Mouse (Mus musculus) gastrocnemius, postnatal 10 days (tissue): ENCODE data around the gene Cfap61. TPM values are rescaled to one million over a fixed set of nuclear protein-coding genes. Genes with fewer than 3 reads are reported as not detected.

Experiments used
- DNase-seq: peaks from one replicate; pipeline ENCODE4 v3.0.0; 2021; ENCODE audit warnings: mixed read lengths
- total RNA-seq, 2 experiments: library from RNA; stranded (reverse); gene quantifications; 2 replicates each; pipeline ENCODE4 v1.2.3; 2021

The Cfap61 gene
- total RNA-seq, 2 experiments from 2014 or later: 0.31 TPM; not detected in 1

GRCm38 (mm10) chr2:146258736-146259469, 324.3 kb downstream of the Cfap61 start:
- no peak for DNase-seq

GRCm38 (mm10) chr2:146259787-146260560, 325.4 kb downstream of the Cfap61 start:
- DNase-seq: no peak

GRCm38 (mm10) chr2:146261146-146261545, 326.6 kb downstream of the Cfap61 start:
- no peak for DNase-seq

- no peak for DNase-seq
Measured at GRCm38 (mm10) chr2:146262215-146262614, 327.6 kb downstream of the Cfap61 start.

GRCm38 (mm10) chr2:146262966-146263365, 328.4 kb downstream of the Cfap61 start:
- DNase-seq: no peak

Other genes with a start within 250 kb of the Cfap61 start
- 10 to 100 TPM; 58.8 to 59.0 TPM for gene Naa20, start 32.7 kb upstream of the Cfap61 start, total RNA-seq
- gene Crnkl1, start 230 bp downstream of the Cfap61 start, total RNA-seq: 10 to 100 TPM; 14.7 to 17.3 TPM